Mouse (Mus musculus) liver, embryonic 14.5 days (tissue): ENCODE measurements at regions not wholly inside any gene's neighbourhood (a gene's known extent, or its start where the extent isn't known, plus 50 kb on each side); places are given as distances from the start of the nearest gene placed in this dataset.

Source experiments
- CTCF ChIP-seq: IDR thresholded peaks from 2 replicates; pipeline ENCODE4 v1.5.1; 2016; ENCODE audit warnings: antibody characterized with exemption, low read depth, control low read depth
- EP300 ChIP-seq: IDR thresholded peaks from 2 replicates; pipeline ENCODE4 v1.6.1; 2016; ENCODE audit warnings: antibody characterized with exemption, low read depth

- TF ChIP-seq CTCF (no peak), EP300 (no peak)
Observed at GRCm38 (mm10) chr12:106535628-106536288, 525.7 kb downstream of the Vrk1 start.
